Mouse (Mus musculus): ENCODE results near the gene Avpr1b.
A peak's percentile ranks its signal among the peaks of the same experiment; 100 is the strongest.
"Not testable (repeated sequence)": the region's sequence is repeated elsewhere in the genome, so short reads cannot be mapped to it uniquely, and the experiment has no call there.

Gene Avpr1b

GRCm38 (mm10) chr1:131598905-131599304 lies at the start of gene Avpr1b:
TSS of gene Avpr1b (plus strand) at chr1:131599239.
- DNase-seq (ENCODE audit: low read depth, low spot score) = no peak

- DNase-seq (ENCODE audit: low read depth, low spot score) = no peak
Measured at GRCm38 (mm10) chr1:131551956-131552355, 47.1 kb upstream of the Avpr1b start.

DNA sequence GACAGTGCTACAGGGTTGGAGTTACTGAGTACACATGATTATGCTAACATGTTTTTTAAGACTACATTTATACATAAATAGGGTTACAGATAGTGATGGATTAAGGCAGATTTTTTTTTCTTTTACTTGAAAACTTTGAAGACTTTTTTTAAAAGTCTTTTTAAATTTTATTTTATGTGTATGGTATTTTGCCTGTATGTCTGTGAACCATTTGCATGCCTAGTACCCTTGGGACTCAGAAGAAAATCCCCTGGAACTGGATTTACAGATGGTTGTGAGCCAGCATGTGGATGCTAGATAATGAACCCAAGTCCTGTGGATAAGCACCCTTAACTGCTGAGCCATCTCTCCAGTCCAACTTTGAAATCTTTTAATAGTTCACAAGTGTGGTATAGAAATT lies 45.6 kb upstream of the Avpr1b start:
- DNase-seq (ENCODE audit: low read depth, low spot score) = no peak

DNA sequence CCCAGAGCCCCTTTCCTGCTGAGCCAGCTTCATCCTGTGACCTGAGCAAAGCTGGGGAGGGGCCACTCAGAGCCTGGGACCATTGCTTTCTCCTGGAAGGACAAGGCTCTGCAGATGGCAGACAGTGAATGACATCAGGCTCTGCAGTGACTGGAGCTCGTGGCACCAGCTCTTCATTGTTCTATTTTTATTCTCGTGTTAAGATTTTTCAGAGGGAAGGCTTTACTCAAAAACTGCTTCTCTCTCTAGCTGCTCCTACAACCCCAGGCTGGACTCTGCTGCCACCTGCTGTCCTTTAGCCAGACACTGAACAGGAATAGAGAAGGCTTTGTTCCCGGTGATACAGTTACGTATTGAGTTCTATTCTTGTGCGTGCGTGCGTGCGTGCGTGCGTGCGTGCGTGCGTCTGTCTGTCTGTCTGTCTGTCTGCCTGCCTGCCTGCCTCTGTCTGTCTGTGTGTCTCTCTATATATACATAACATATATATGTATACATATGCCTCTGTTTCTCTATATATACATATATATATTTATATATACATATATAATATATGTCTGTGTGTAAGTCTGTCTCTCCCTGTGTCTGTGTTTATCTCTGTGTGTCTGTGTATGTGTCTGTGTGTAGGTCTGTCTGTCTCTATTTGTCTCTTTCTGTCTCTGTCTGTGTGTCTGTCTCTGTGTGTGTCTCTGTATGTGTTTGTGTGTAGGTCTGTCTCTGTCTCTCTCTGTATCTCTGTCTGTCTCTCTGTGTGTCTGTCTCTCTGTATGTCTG lies 43.8 kb upstream of the Avpr1b start:
- peak; percentile 93 for DNase-seq (ENCODE audit: low read depth, low spot score)

- no peak for DNase-seq (ENCODE audit: low read depth, low spot score)
Measured at GRCm38 (mm10) chr1:131560500-131560899, 38.5 kb upstream of the Avpr1b start.

DNA sequence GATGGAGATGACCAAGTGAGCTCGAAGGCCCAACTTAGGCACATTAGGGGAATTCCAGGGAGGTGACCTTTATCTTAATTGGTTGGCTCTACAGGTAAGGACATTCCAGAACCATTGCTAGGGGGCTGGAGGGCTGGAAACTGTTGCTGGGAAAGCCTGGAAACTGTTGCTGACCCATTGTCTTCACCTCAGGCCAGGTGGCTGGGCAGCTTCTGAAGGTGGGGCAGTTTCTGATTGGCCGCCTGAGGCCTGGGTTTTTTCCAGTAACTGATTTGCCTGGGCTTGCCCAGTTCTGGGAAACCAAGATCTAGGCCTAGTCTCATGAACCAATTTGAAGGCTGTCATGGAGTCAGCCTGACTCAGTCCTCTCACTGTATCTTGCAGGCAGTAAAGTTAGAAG lies 37.0 kb upstream of the Avpr1b start:
- DNase-seq (ENCODE audit: low read depth, low spot score) = no peak

GRCm38 (mm10) chr1:131566056-131566455 lies 33.0 kb upstream of the Avpr1b start:
- DNase-seq (ENCODE audit: low read depth, low spot score) = not testable (repeated sequence)

DNA sequence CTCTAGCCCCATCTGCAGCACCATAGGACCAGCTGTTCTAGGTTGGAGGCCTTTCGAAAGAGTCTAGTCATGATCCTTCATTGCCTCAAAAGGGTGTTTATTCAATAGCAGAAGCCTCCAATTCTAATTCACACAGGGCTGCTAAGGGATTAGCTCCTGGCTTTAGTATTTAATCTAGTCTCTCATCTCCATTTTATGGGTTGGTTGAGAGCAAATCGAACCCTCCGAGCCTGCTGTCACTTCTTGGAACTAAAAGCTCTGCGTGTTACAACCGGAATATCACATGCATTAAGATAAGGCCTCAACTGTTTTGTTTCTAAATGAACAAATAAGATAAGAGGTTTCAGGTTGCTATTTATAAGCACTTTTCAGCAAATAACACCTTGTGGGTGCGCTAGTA lies 29.3 kb upstream of the Avpr1b start:
- DNase-seq (ENCODE audit: low read depth, low spot score) = no peak

DNA sequence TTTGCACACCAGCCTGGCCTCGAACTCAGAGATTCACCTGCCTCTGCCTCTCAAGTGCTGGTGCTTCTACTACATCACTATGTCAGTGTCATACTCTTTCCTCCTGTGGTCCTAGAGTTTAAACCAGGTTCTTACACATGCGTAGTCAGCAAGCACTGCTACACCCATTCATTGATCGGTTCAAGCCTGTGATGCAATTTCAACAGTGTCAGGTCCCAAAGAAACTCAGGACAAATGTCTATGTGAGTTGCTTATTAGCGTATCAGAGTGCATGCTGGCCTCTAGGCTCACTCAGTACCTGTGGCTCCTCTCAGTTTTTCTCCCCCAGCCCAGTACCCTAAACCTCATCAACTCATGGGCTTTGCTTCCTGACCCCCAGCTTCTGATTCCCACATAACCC lies 28.6 kb upstream of the Avpr1b start:
- no peak for DNase-seq (ENCODE audit: low read depth, low spot score)

GRCm38 (mm10) chr1:131573721-131574120 lies 25.3 kb upstream of the Avpr1b start:
- no peak for DNase-seq (ENCODE audit: low read depth, low spot score)

DNA sequence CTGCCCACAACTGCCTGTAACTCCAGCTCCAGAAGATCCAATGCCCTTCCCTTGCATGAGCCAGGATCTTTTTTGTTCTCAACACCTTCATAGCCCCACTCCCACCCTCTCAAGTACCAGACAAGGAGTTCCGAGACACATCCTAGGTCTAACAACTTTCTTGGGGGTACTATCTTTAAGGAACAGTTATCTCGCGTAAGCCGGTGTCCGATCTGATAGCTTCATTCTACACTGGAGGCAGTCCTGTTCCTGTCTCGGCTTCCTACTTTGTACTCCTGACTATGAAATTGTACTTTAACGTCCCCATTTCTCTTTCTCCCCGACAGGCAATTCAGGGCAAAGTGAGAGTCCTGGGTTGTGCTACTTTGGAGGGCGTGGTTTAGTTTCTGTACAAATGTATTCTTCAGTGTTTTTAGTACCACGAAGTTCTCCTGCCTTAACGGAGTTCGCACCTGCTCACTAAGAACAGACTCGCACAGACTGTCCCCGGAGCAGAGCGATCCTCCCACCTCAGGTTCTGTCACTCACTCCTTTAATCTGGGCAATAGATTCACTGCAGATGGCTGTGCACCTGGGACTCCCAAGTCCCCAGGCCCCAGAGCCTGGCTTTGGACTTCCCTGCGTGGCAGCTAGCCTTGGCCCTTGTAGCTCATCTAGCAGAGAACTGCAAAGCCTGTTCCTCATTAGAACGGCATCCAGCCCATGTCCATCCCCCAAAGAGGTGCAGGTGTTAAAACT lies 19.9 kb upstream of the Avpr1b start:
- no peak for DNase-seq (ENCODE audit: low read depth, low spot score)

GRCm38 (mm10) chr1:131580389-131580788 lies 18.6 kb upstream of the Avpr1b start:
- DNase-seq (ENCODE audit: low read depth, low spot score) = no peak

DNA sequence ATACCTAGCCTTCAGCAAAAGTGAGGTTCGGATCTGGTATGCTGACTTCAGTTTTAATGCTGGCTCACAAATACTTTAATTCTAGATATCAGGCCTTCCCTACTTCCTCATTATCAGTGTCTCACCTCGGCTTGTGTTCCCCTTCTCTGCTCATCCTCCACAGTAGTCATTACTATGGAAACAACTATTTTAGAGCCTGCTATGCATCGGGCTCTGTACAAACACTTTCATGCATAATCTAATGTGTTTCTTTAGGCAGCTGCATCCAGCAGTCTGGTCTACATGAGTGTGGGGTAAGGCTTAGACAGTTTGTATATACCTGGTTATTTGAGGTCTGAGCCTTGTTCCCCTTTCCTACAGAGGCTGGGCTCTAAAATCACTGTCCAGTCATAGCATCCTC lies 15.4 kb upstream of the Avpr1b start:
- DNase-seq (ENCODE audit: low read depth, low spot score) = no peak

GRCm38 (mm10) chr1:131586836-131587235 lies 12.2 kb upstream of the Avpr1b start:
- DNase-seq (ENCODE audit: low read depth, low spot score) = peak; percentile 43

- DNase-seq (ENCODE audit: low read depth, low spot score) = no peak
Measured at GRCm38 (mm10) chr1:131600314-131600713, 1.3 kb downstream of the Avpr1b start.

GRCm38 (mm10) chr1:131606719-131607118 lies 7.7 kb downstream of the Avpr1b start:
- DNase-seq (ENCODE audit: low read depth, low spot score) = no peak

DNA sequence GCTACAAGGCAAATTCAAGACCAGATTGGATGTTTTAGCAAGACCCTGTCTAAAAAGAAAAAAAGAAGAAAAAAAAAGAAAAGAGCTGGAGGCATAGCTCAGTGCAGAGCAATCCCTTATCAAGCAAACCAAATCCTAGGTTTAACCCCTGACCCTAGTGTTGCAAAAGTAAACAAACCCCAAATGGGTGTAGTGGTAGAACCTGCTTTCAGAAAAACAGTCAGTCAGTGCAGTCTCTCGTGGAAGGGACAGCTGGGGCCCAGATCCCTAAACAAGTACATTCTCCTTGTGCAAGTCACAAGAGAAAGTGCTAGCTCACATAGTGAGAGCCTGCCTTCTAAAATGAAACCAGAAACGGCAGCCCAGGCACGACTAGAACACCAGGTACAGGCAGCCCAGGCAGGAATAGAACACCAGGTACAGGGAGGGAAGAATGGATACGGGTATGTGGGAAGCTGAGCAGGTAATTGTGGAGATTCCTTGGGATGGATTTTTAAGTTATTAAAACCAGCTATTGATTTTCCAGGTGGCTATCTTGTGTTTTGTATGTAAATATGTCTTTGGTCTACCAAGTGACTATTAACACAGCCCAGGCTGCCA lies 13.6 kb downstream of the Avpr1b start:
- no peak for DNase-seq (ENCODE audit: low read depth, low spot score)

DNA sequence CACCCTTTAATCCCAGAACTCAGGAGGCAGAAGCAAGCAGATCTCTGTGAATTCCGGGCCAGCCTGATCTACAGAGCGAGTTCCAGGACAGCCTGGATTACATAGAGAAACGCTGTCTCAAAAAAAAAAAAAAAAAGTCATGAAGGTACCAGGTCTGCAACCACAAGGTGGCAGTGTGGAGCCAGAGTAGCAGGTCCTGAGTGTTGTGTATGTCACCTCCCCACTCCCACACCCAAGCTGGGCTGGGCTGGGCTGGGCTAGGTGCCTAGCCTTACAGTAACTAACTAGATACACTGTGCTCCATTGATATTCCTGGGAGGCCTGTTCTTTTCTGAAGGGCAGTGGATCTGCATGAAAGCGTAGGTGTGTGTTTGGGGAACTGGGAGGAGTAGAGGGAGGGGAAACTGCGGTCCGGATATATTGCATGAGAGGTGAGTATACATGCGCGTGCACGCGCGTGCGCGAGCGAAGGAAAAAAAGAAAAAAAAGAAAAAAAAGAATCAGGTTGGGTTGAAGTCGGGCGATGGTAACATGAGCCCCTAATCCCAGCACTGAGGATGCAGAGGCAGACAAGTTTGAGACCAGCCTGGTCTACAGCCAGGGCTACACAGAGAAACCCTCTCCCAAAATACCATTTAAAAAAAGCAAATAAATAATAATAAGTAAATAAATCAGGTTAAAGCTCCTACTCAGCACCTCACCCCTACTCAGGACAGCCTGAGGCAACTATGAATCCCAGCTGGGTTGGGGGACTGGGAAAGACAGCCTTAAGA lies 14.5 kb downstream of the Avpr1b start:
- DNase-seq (ENCODE audit: low read depth, low spot score) = peak; percentile 24

DNA sequence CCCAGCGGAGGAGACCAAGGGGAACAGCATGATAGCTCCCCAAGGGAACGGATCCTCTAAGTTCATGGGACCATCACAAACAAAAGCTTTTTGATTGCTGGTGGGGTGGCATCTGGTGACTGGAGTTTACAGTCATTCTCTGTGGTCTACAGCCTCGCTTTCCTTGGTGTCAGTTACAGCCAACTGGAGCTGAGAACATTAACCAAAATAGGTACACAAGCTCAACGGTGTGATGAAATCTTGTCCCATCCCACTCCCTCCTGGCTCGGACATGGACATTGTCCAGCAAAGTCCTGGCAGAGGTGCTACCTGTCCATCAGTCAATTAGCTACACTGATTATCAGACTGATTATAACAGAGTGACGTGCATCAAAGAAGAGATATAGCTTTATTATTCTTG lies 15.6 kb downstream of the Avpr1b start:
- DNase-seq (ENCODE audit: low read depth, low spot score) = no peak

- no peak for DNase-seq (ENCODE audit: low read depth, low spot score)
Measured at GRCm38 (mm10) chr1:131616131-131616530, 17.1 kb downstream of the Avpr1b start.

GRCm38 (mm10) chr1:131616546-131617220 lies 17.6 kb downstream of the Avpr1b start:
- DNase-seq (ENCODE audit: low read depth, low spot score) = no peak
